Mouse (Mus musculus) cortical plate, adult 2 months (tissue): Measurements from ENCODE around the gene Fgfr1op.

Experiments used
- CTCF ChIP-seq: fragments of 200-500 bp; IDR thresholded peaks from 2 replicates; pipeline ENCODE4 v1.5.1; 2011; ENCODE audit warnings: mild to moderate bottlenecking, control low read depth, low read length; ENCODE audit not compliant: insufficient read depth; ENCODE audit errors: extremely low read depth
- POLR2A ChIP-seq: fragments of 200-500 bp; IDR thresholded peaks from 2 replicates; pipeline ENCODE4 v1.6.1; 2011; ENCODE audit warnings: mild to moderate bottlenecking, low read length, control low read depth; ENCODE audit not compliant: insufficient read depth; ENCODE audit errors: extremely low read depth

DNA sequence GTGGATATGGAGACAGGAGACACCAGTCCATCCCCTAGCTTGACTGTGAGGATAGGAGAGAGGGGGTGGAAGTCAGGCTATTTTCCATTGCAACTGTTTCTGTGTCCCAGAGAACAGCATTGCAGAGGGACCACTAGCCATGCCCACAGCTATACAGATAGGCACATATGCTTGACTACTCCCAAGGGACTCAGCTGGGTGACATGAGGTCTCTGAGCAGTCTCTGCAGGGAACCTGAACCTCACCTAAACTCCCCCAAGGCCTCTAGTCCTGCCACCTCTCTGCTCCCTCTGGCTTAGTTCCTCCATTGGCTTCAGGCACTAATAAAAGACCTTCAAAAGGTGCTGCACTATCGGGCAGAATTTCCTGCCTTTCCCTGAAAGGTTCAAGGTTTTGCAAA is 58.8 kb downstream of the Fgfr1op start:
- TF ChIP-seq CTCF, result no peak
- TF ChIP-seq POLR2A, result no peak
